Mouse (Mus musculus): ENCODE data around the gene Dhx35.

The Dhx35 gene

GRCm38 (mm10) chr2:158803575-158803974, 9.0 kb downstream of the Dhx35 start:
- DNase-seq (ENCODE audit: low spot score in 2 of 2) = no peak

- DNase-seq (ENCODE audit: low spot score in 2 of 2) = no peak
Observed at GRCm38 (mm10) chr2:158815686-158816085, 21.1 kb downstream of the Dhx35 start.

GRCm38 (mm10) chr2:158816239-158816638, 21.6 kb downstream of the Dhx35 start:
- DNase-seq (ENCODE audit: low spot score in 2 of 2) = no peak

- no peak for DNase-seq (ENCODE audit: low spot score in 2 of 2)
Observed at GRCm38 (mm10) chr2:158817708-158818107, 23.1 kb downstream of the Dhx35 start.

- DNase-seq (ENCODE audit: low spot score in 2 of 2) = no peak
Observed at GRCm38 (mm10) chr2:158828124-158828523, 33.5 kb downstream of the Dhx35 start.

GRCm38 (mm10) chr2:158829746-158830145, 35.1 kb downstream of the Dhx35 start:
- DNase-seq (ENCODE audit: low spot score in 2 of 2) = no peak

GRCm38 (mm10) chr2:158833221-158833620, 38.6 kb downstream of the Dhx35 start:
- no peak for DNase-seq (ENCODE audit: low spot score in 2 of 2)

- DNase-seq (ENCODE audit: low spot score in 2 of 2) = no peak
Observed at GRCm38 (mm10) chr2:158833645-158834044, 39.0 kb downstream of the Dhx35 start.

- no peak for DNase-seq (ENCODE audit: low spot score in 2 of 2)
Observed at GRCm38 (mm10) chr2:158843287-158843686, 48.7 kb downstream of the Dhx35 start.

- DNase-seq (ENCODE audit: low spot score in 2 of 2) = no peak
Observed at GRCm38 (mm10) chr2:158845031-158845430, 50.4 kb downstream of the Dhx35 start.

- DNase-seq (ENCODE audit: low spot score in 2 of 2) = no peak
Observed at GRCm38 (mm10) chr2:158846208-158846607, 51.6 kb downstream of the Dhx35 start.

GRCm38 (mm10) chr2:158847991-158848390, 53.4 kb downstream of the Dhx35 start:
- no peak for DNase-seq (ENCODE audit: low spot score in 2 of 2)

- no peak for DNase-seq (ENCODE audit: low spot score in 2 of 2)
Observed at GRCm38 (mm10) chr2:158849416-158849815, 54.8 kb downstream of the Dhx35 start.

GRCm38 (mm10) chr2:158852579-158852978, 58.0 kb downstream of the Dhx35 start:
- DNase-seq (ENCODE audit: low spot score in 2 of 2) = peak in 1 of 2 experiments; percentile 33

- DNase-seq (ENCODE audit: low spot score in 2 of 2) = no peak
Observed at GRCm38 (mm10) chr2:158856896-158857499, 62.4 kb downstream of the Dhx35 start.

- no peak for DNase-seq (ENCODE audit: low spot score in 2 of 2)
Observed at GRCm38 (mm10) chr2:158857579-158857978, 63.0 kb downstream of the Dhx35 start.

GRCm38 (mm10) chr2:158861115-158861514, 66.5 kb downstream of the Dhx35 start:
- DNase-seq (ENCODE audit: low spot score in 2 of 2) = no peak

- DNase-seq (ENCODE audit: low spot score in 2 of 2) = peak; percentile 33 to 57
Observed at GRCm38 (mm10) chr2:158863341-158864125, 68.9 kb downstream of the Dhx35 start.

GRCm38 (mm10) chr2:158864126-158864458, 69.5 kb downstream of the Dhx35 start:
- DNase-seq (ENCODE audit: low spot score in 2 of 2) = no peak

- DNase-seq (ENCODE audit: low spot score in 2 of 2) = peak; percentile 76 to 80
Observed at GRCm38 (mm10) chr2:158865358-158865757, 70.8 kb downstream of the Dhx35 start.

- no peak for DNase-seq (ENCODE audit: low spot score in 2 of 2)
Observed at GRCm38 (mm10) chr2:158886571-158886970, 92.0 kb downstream of the Dhx35 start.

GRCm38 (mm10) chr2:158888531-158888930, 93.9 kb downstream of the Dhx35 start:
- DNase-seq (ENCODE audit: low spot score in 2 of 2) = no peak

GRCm38 (mm10) chr2:158889201-158889600, 94.6 kb downstream of the Dhx35 start:
- DNase-seq (ENCODE audit: low spot score in 2 of 2) = no peak

Data from frontal cortex, postnatal 25 days (tissue).